Comparison of ENCODE assay signal across 9 mouse cellular contexts in the genomic region with DNA sequence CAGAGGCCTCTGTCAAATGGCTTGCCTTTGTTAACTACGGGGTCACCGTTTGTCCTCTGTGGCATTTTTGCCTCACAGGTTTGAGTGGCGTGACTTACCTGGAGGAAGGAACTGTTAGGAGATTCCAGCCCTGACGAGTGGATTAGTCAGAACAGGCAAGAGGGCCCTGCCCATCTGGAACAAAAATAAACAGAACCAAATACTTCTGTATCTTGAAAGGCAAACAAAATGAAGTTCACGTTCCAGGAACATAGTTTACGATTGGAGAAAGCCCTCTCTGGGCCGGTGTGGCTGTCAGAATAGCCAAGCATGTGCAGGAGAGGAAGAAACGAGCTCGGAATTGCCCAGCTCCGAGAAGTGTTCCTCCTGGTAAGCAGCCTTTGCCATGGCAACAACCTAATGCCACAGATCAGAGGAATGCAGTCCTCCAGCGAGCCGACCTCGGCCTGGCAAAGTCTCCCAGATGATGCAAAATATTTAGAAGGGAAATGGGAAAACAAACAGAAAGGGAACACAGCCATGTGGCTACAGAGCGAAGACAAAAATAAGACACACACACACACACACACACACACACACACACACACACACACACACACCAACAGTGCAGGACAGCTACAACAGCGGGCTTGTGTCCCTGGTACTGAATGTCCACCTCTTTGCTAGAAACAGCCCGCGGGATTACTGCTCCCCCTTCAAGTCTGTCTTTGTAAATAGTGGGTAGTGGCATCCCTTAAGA.
A peak's percentile ranks its signal among the peaks of the same experiment; 100 is the strongest.
DNase-seq lines count a peak whose midpoint lies in the region; ATAC-seq lines count a peak whose summit lies in the region.
"Had no signal": no experiment of that assay in that cellular context is flagged by ENCODE, and none has a peak within 500 bp of the region (broad histone marks: within the 10 kb centered on the region; RNA-seq: fewer than 3 reads in every experiment).

No protein-coding gene starts in this region.

- H3K27ac ChIP-seq in forebrain, embryonic 16.5 days (ENCODE audit: low read length) = peak overlapping the region; percentile 4; the same call in 1 of the 2 replicates
- H3K27ac ChIP-seq in hindbrain, embryonic 10.5 days = peak overlapping the region; percentile 81

- DNase-seq in cerebellum, postnatal 25 days = peak; percentile 14 to 17
- DNase-seq in cerebellum, adult 11-12 months = no peak
- DNase-seq in hindbrain, embryonic 10.5 days (ENCODE audit: low spot score) = peak; percentile 71
- peak; percentile 18 to 21 for DNase-seq in layer of hippocampus, adult 8-10 months (ENCODE audit: low spot score in 2 of 2)
- DNase-seq in lung, postnatal 25 days (ENCODE audit: low spot score) = peak; percentile 91
- DNase-seq in right cerebral cortex, adult 2 months (ENCODE audit: low spot score in 2 of 2) = peak; percentile 35 to 47

- WGBS in forebrain, embryonic 16.5 days = 9% methylated on average over 17 of the region's 17 CpGs
- 18% methylated on average over 17 of the region's 17 CpGs for WGBS in hindbrain, embryonic 10.5 days

- no peak overlapping the region for H3K9ac ChIP-seq in forebrain, embryonic 16.5 days (replicated peaks; ENCODE audit: low read depth, low read length)

- peaks cover 18% of the 10 kb centered on the region for H3K4me1 ChIP-seq in forebrain, embryonic 16.5 days (replicated peaks; ENCODE audit: control insufficient read depth, insufficient read depth, low read length)
- H3K4me1 ChIP-seq in hindbrain, embryonic 10.5 days (replicated peaks) = peaks cover 27% of the 10 kb centered on the region

- peak; percentile 80 for ATAC-seq in forebrain, embryonic 16.5 days
- no peak for ATAC-seq in activated CD4-positive, CD25-positive, alpha-beta regulatory T cell, adult 4 months

- no peaks in the 10 kb centered on the region for H3K27me3 ChIP-seq in forebrain, embryonic 16.5 days (replicated peaks; ENCODE audit: control insufficient read depth, insufficient read depth, low read length)
- no peaks in the 10 kb centered on the region for H3K27me3 ChIP-seq in hindbrain, embryonic 10.5 days (ENCODE audit: insufficient read depth, poor library complexity, severe bottlenecking)
- H3K27me3 ChIP-seq: CH12.LX had no signal

- peak overlapping the region; percentile 32 for H3K4me2 ChIP-seq in forebrain, embryonic 16.5 days (ENCODE audit: low read length)

- H3K9me3 ChIP-seq in forebrain, embryonic 16.5 days (ENCODE audit: control insufficient read depth, low read length) = no peaks in the 10 kb centered on the region
- H3K9me3 ChIP-seq in hindbrain, embryonic 10.5 days = no peaks in the 10 kb centered on the region

- H3K4me3 ChIP-seq in forebrain, embryonic 16.5 days (replicated peaks; ENCODE audit: low read length) = no peak overlapping the region
- peak overlapping the region; percentile 32 for H3K4me3 ChIP-seq in hindbrain, embryonic 10.5 days

- no peaks in the 10 kb centered on the region for H3K36me3 ChIP-seq in forebrain, embryonic 16.5 days (ENCODE audit: control insufficient read depth, insufficient read depth)
- no peaks in the 10 kb centered on the region for H3K36me3 ChIP-seq in hindbrain, embryonic 10.5 days
